Mouse (Mus musculus): ENCODE data around the gene Ush1g. TPM values are rescaled to one million over a fixed set of nuclear protein-coding genes. Genes with fewer than 3 reads are reported as not detected.
A peak's percentile ranks its signal among the peaks of the same experiment; 100 is the strongest.

Ush1g gene
- 0.08 TPM in 1 of 2 replicates, not detected in the other for polyA plus RNA-seq (2015; fragmentation: Nextera tagmentation; extraction: Ambion mirVana)

GRCm38 (mm10) chr11:115321906-115322693 lies at the start of gene Ush1g:
Ush1g (minus strand) TSS chr11:115322041.
- H3K4me2 ChIP-seq (replicated peaks) = peak within 1 kb of the TSS; percentile 36
- H3K27ac ChIP-seq = no peak within 1 kb of the TSS
- WGBS = 4% methylated on average over 35 of the region's 35 CpGs
- no peaks in the 10 kb centered on the region for H3K9me3 ChIP-seq
- H3K27me3 ChIP-seq (replicated peaks) = peaks cover 83% of the 10 kb centered on the region
- H3K4me3 ChIP-seq (replicated peaks) = no peak within 1 kb of the TSS; the same call in 1 of the 2 replicates
- no peaks in the 10 kb centered on the region for H3K36me3 ChIP-seq
- 0 out of 2 replicates have a peak, but pooled peaks cover 10% of the 10 kb centered on the region for H3K4me1 ChIP-seq (replicated peaks)
- no peak within 1 kb of the TSS for H3K9ac ChIP-seq
- ATAC-seq = peak; percentile 64

DNA sequence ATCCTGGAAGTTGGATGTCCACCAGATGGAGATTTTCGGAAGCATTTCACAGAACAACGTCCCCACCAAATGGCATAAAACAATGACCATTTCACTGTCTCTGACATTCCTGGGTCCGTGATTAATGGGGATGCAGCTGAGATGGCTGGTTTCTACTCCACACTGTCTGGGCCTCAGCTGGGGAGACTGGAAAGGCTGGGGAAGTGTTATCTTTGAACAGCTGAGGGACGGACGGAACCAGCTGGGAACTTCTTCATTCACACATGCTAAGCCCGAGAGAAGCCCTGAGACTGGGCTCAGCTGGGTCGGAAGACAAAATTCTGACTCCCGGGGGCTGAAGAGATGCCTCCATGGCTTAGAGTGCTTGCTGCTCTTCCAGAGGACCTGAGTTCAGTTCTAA lies 49.5 kb upstream of the Ush1g start:
- H3K27me3 ChIP-seq (replicated peaks) = peaks cover 17% of the 10 kb centered on the region
- no peak for ATAC-seq
- H3K4me2 ChIP-seq (replicated peaks) = no peak overlapping the region
- no peak overlapping the region for H3K27ac ChIP-seq
- H3K9ac ChIP-seq = no peak overlapping the region
- no peak overlapping the region for H3K4me3 ChIP-seq (replicated peaks)
- no peaks in the 10 kb centered on the region for H3K36me3 ChIP-seq
- peaks cover 16% of the 10 kb centered on the region for H3K4me1 ChIP-seq (replicated peaks)
- no peaks in the 10 kb centered on the region for H3K9me3 ChIP-seq
- WGBS = 60% methylated on average over 8 of the region's 8 CpGs

DNA sequence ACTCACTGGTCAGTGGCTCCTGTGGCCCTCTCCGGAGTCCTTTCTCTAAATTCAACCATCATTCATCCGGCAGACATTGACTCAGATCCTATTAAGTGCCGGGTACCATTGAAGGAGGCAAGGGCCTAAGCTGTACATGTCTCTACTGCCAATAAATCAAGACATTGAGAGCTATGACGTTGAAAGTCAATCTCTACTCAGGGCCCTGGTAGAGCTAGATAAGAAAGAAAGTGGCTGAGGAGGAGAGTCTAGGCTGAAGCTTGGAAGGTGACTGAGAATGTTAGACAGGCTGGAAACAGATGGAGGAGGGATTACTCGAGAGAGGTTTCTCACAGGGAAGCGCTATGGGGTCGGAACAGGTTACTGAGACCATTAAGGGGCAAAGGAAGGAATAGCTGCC lies 48.5 kb upstream of the Ush1g start:
- Histone ChIP-seq H3K9ac (no peak overlapping the region), H3K4me2 (replicated peaks) (no peak overlapping the region), H3K27me3 (replicated peaks) (peaks cover 23% of the 10 kb centered on the region), H3K4me1 (replicated peaks) (peaks cover 16% of the 10 kb centered on the region), H3K27ac (no peak overlapping the region), H3K9me3 (no peaks in the 10 kb centered on the region), H3K36me3 (no peaks in the 10 kb centered on the region), H3K4me3 (replicated peaks) (no peak overlapping the region)
- 62% methylated on average over 7 of the region's 7 CpGs for WGBS
- no peak for ATAC-seq

DNA sequence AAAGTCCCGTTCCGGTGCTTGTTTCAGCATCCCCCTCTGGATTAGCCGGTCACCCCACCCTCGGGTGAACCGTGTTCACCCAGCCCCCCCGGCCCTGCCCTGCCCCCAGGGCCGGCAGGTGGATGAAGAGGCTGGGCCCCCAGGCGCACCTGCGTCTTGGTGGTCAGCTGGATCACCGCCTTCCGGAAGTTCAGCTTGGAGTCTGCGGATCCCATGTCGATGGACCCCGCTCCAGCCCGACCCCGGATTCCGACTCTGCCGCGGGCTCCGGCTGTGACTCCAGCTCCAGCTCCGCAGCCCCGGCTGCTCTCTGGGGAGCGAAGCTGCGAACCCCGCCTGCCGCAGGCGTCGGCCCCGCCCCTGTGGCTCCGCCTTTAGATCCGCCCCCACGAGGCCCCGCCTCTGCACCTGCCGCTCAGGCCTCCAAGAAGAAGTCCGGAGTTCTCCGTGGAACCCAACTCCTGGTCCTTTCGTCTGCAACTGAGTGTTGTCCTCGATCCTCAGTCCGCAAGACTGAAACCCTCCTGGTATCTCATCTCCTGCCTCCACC lies 45.6 kb upstream of the Ush1g start, which contains the start of gene Hid1:
TSS of gene Hid1 (minus strand) at position 362 of the 550 bp plus-strand sequence.
- WGBS = under 1% methylated on average over 39 of the region's 39 CpGs
- peak; percentile 91 for ATAC-seq
- Histone ChIP-seq H3K9me3 (no peaks in the 10 kb centered on the region), H3K9ac (peak within 1 kb of the TSS; percentile 65), H3K4me1 (replicated peaks) (peaks cover 18% of the 10 kb centered on the region), H3K36me3 (no peaks in the 10 kb centered on the region), H3K27me3 (replicated peaks) (peaks cover 20% of the 10 kb centered on the region), H3K4me2 (replicated peaks) (peak within 1 kb of the TSS; percentile 87), H3K27ac (no peak within 1 kb of the TSS), H3K4me3 (replicated peaks) (peak within 1 kb of the TSS; percentile 52)

- H3K9ac ChIP-seq = peak overlapping the region; percentile 65
- peak; percentile 65 for ATAC-seq
- H3K4me1 ChIP-seq (replicated peaks) = peaks cover 18% of the 10 kb centered on the region
- H3K4me2 ChIP-seq (replicated peaks) = peak overlapping the region; percentile 87
- peak overlapping the region; percentile 52 for H3K4me3 ChIP-seq (replicated peaks)
- WGBS = 5% methylated on average over 27 of the region's 28 CpGs
- no peaks in the 10 kb centered on the region for H3K36me3 ChIP-seq
- no peaks in the 10 kb centered on the region for H3K9me3 ChIP-seq
- H3K27me3 ChIP-seq (replicated peaks) = peaks cover 20% of the 10 kb centered on the region
- no peak overlapping the region for H3K27ac ChIP-seq
Observed at GRCm38 (mm10) chr11:115366706-115367394, 45.0 kb upstream of the Ush1g start.

GRCm38 (mm10) chr11:115366039-115366705 lies 44.3 kb upstream of the Ush1g start:
- Histone ChIP-seq H3K36me3 (no peaks in the 10 kb centered on the region), H3K4me1 (replicated peaks) (peaks cover 18% of the 10 kb centered on the region), H3K9me3 (no peaks in the 10 kb centered on the region), H3K9ac (peak overlapping the region; percentile 17; the same call in 1 of the 2 replicates), H3K4me3 (replicated peaks) (peak overlapping the region; percentile 52; the same call in 1 of the 2 replicates), H3K27me3 (replicated peaks) (peaks cover 20% of the 10 kb centered on the region), H3K27ac (no peak overlapping the region), H3K4me2 (replicated peaks) (peak overlapping the region; percentile 87)
- ATAC-seq = no peak
- WGBS = 41% methylated on average over 7 of the region's 7 CpGs

- 82% methylated on average over 3 of the region's 3 CpGs for WGBS
- no peak overlapping the region for H3K27ac ChIP-seq
- H3K9ac ChIP-seq = no peak overlapping the region
- H3K4me3 ChIP-seq (replicated peaks) = no peak overlapping the region
- peaks cover 24% of the 10 kb centered on the region for H3K4me1 ChIP-seq (replicated peaks)
- H3K36me3 ChIP-seq = no peaks in the 10 kb centered on the region
- H3K9me3 ChIP-seq = no peaks in the 10 kb centered on the region
- ATAC-seq = no peak
- peaks cover 20% of the 10 kb centered on the region for H3K27me3 ChIP-seq (replicated peaks)
- no peak overlapping the region for H3K4me2 ChIP-seq (replicated peaks)
Observed at GRCm38 (mm10) chr11:115364136-115364535, 42.3 kb upstream of the Ush1g start.

GRCm38 (mm10) chr11:115359726-115360125 lies 37.9 kb upstream of the Ush1g start:
- Histone ChIP-seq H3K27me3 (replicated peaks) (peaks cover 11% of the 10 kb centered on the region; the same call in 1 of the 2 replicates), H3K9me3 (no peaks in the 10 kb centered on the region), H3K4me2 (replicated peaks) (peak overlapping the region; percentile 15; the same call in 1 of the 2 replicates), H3K36me3 (no peaks in the 10 kb centered on the region), H3K4me3 (replicated peaks) (no peak overlapping the region), H3K4me1 (replicated peaks) (peaks cover 21% of the 10 kb centered on the region), H3K9ac (no peak overlapping the region), H3K27ac (peak overlapping the region; percentile 56)
- peak; percentile 14; the same call in 1 of the 2 replicates for ATAC-seq
- 68% methylated on average over 6 of the region's 6 CpGs for WGBS

- Histone ChIP-seq H3K27ac (peak overlapping the region; percentile 56), H3K4me2 (replicated peaks) (peak overlapping the region; percentile 15), H3K9ac (no peak overlapping the region), H3K4me3 (replicated peaks) (no peak overlapping the region), H3K36me3 (no peaks in the 10 kb centered on the region), H3K9me3 (no peaks in the 10 kb centered on the region), H3K27me3 (replicated peaks) (peaks cover 11% of the 10 kb centered on the region; the same call in 1 of the 2 replicates), H3K4me1 (replicated peaks) (peaks cover 19% of the 10 kb centered on the region)
- ATAC-seq = peak; percentile 57
- WGBS = 34% methylated on average over 3 of the region's 3 CpGs
Observed at GRCm38 (mm10) chr11:115359293-115359692, 37.5 kb upstream of the Ush1g start.

- no peak overlapping the region for H3K4me3 ChIP-seq (replicated peaks)
- 20% methylated on average over 5 of the region's 5 CpGs for WGBS
- peaks cover 11% of the 10 kb centered on the region; the same call in 1 of the 2 replicates for H3K27me3 ChIP-seq (replicated peaks)
- no peak overlapping the region; the same call in 1 of the 2 replicates for H3K27ac ChIP-seq
- H3K36me3 ChIP-seq = no peaks in the 10 kb centered on the region
- H3K4me2 ChIP-seq (replicated peaks) = no peak overlapping the region
- no peak overlapping the region for H3K9ac ChIP-seq
- H3K9me3 ChIP-seq = no peaks in the 10 kb centered on the region
- ATAC-seq = peak; percentile 34
- peaks cover 13% of the 10 kb centered on the region for H3K4me1 ChIP-seq (replicated peaks)
Observed at GRCm38 (mm10) chr11:115358468-115358867, 36.6 kb upstream of the Ush1g start.

DNA sequence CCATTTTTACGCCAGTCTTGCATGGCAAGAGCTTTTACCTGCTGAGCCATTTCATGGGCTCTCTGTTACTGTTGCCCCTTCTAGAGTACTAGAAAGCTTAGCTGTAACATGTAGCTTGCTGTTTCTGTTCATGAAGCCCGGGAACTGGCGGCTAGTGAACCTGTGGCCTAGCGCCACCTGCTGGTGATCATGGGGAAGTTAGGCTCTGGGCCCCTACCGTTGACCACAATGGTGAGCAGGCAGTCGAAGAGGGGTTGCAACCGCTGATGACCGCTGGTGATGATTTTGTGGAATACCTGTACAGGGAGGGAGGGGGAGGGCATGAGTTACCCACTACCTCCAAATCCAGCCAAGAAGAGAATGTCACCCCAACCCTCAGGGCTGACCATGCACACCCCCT lies 32.3 kb upstream of the Ush1g start:
- Histone ChIP-seq H3K4me2 (replicated peaks) (no peak overlapping the region), H3K27me3 (replicated peaks) (peaks cover 11% of the 10 kb centered on the region; the same call in 1 of the 2 replicates), H3K27ac (no peak overlapping the region), H3K4me1 (replicated peaks) (peaks cover 9% of the 10 kb centered on the region), H3K9ac (no peak overlapping the region), H3K9me3 (no peaks in the 10 kb centered on the region), H3K4me3 (replicated peaks) (no peak overlapping the region), H3K36me3 (no peaks in the 10 kb centered on the region)
- WGBS = 8% methylated on average over 8 of the region's 8 CpGs
- 0 out of 2 replicates have a peak, but pooled peaks have one; percentile 34 for ATAC-seq

Data from intestine, embryonic 15.5 days (tissue).